Mouse (Mus musculus) olfactory bulb, adult 2 months (tissue): ENCODE data around the gene Utrn.

Experiments used
- CTCF ChIP-seq: fragments of 200-500 bp; IDR thresholded peaks from 2 replicates; pipeline ENCODE4 v1.5.1; 2012; ENCODE audit warnings: low read depth, mild to moderate bottlenecking, low read length, moderate library complexity; ENCODE audit not compliant: insufficient read depth
- POLR2A ChIP-seq: fragments of 200-500 bp; IDR thresholded peaks from 2 replicates; pipeline ENCODE4 v1.6.1; 2012; ENCODE audit warnings: mild to moderate bottlenecking, low read depth, low read length, moderate library complexity; ENCODE audit not compliant: insufficient read depth

DNA sequence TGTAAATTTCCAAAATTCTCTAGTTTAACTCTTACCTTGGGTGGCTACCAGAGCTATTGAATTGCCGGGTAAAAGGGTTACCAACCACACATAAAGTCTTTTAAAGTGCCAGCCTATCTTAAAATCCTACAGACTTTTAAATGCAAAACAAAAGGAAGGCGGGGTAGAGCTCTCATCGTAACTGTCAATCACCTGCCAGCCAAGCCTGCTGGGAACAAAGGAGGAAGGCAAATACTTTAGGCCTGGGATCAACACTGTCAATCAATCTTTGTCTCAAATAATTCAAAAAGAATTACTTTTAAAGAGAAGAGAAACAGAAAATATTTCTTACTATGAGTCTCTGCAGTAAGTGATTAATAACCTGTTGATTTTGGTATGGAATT, 10.1 kb upstream of the Utrn start:
- TF ChIP-seq POLR2A (no peak), CTCF (no peak)
